Mouse (Mus musculus) stomach, embryonic 14.5 days (tissue): ENCODE measurements around the gene Gp1ba. TPM values are rescaled to one million over a fixed set of nuclear protein-coding genes. Genes with fewer than 3 reads are reported as not detected.

Source experiments
- ATAC-seq: fragments of 200-750 bp; cut with Nextera tagmentation; 2 replicates; pipeline ENCODE4 v1.8.0; 2017; ENCODE audit warnings: low read depth, moderate TSS enrichment; ENCODE audit not compliant: insufficient number of reproducible peaks, insufficient read depth, low FRiP score
- H3K27ac ChIP-seq: fragments of 300-500 bp; sonication (generic); 2 replicates; pipeline ENCODE4 v1.5.1; 2014; ENCODE audit warnings: mild to moderate bottlenecking, low read length, moderate library complexity, mixed read lengths
- H3K27me3 ChIP-seq: fragments of 300-500 bp; sonication (generic); 2 replicates; pipeline ENCODE4 v1.6.1; 2014; ENCODE audit warnings: low read length, control low read depth, mixed read lengths; ENCODE audit not compliant: control insufficient read depth, insufficient read depth
- H3K36me3 ChIP-seq: fragments of 300-500 bp; sonication (generic); 2 replicates; pipeline ENCODE4 v1.6.1; 2014; ENCODE audit warnings: mild to moderate bottlenecking, control low read depth, low read length, moderate library complexity, mixed read lengths; ENCODE audit not compliant: control insufficient read depth, insufficient read depth
- H3K4me1 ChIP-seq: fragments of 300-500 bp; sonication (generic); 2 replicates; pipeline ENCODE4 v1.6.1; 2014; ENCODE audit warnings: low read length, control low read depth, mixed read lengths; ENCODE audit not compliant: control insufficient read depth, insufficient read depth
- H3K4me2 ChIP-seq: fragments of 300-500 bp; sonication (generic); replicated peaks from 2 replicates; pipeline ENCODE4 v1.6.1; 2014; ENCODE audit warnings: low read depth, low read length, control low read depth
- H3K4me3 ChIP-seq: fragments of 300-500 bp; sonication (generic); 2 replicates; pipeline ENCODE4 v1.5.1; 2014; ENCODE audit warnings: low read depth, low read length, control low read depth
- H3K9ac ChIP-seq: fragments of 300-500 bp; sonication (generic); replicated peaks from 2 replicates; pipeline ENCODE4 v1.6.1; 2014; ENCODE audit warnings: low read depth, mild to moderate bottlenecking, control low read depth, low read length, moderate library complexity, mixed read lengths
- H3K9me3 ChIP-seq: fragments of 300-500 bp; sonication (generic); 2 replicates; pipeline ENCODE4 v1.6.1; 2016; ENCODE audit warnings: low read depth, low read length, control low read depth; ENCODE audit not compliant: control insufficient read depth
- WGBS: fragments of 180-500 bp; shearing (Covaris S2); extraction: QIAGEN DNeasy Blood & Tissue Kit; methylation state at CpG from one replicate; pipeline ENCODE4 v1.1.7; 2014; 5-methylcytosine and 5-hydroxymethylcytosine counted together
- polyA plus RNA-seq: library from polyadenylated mRNA; unstranded; fragments of >200 nt; fragmentation: Nextera tagmentation; extraction: Ambion mirVana; gene quantifications from 2 replicates; pipeline ENCODE4 v1.2.1, GENCODE M21; 2014

Gp1ba gene
- polyA plus RNA-seq, 1 experiment from 2014 or later = 0.22 TPM

GRCm38 (mm10) chr11:70646691-70647650 lies 8.0 kb downstream of the Gp1ba start, which contains the start of the genes Rnf167 and Slc25a11:
TSS of gene Rnf167 (plus strand) at chr11:70647235.
TSS of gene Slc25a11 (minus strand) at chr11:70647479.
- peaks cover 27% of the 10 kb centered on the region for H3K4me1 ChIP-seq
- no peaks in the 10 kb centered on the region for H3K9me3 ChIP-seq
- peak within 1 kb of the TSS; percentile 72 for H3K4me3 ChIP-seq
- under 1% methylated on average over 63 of the region's 63 CpGs for WGBS
- H3K27ac ChIP-seq = peak within 1 kb of the TSS; percentile 92
- H3K27me3 ChIP-seq = no peaks in the 10 kb centered on the region
- peak within 1 kb of the TSS; percentile 90 for H3K4me2 ChIP-seq
- ATAC-seq = peak; percentile 89
- peaks cover 51% of the 10 kb centered on the region for H3K36me3 ChIP-seq
- H3K9ac ChIP-seq = peak within 1 kb of the TSS; percentile 66

- Histone ChIP-seq H3K27ac (peak overlapping the region; percentile 92), H3K4me1 (peaks cover 36% of the 10 kb centered on the region)
- no peak for ATAC-seq
Measured at GRCm38 (mm10) chr11:70647716-70648420, 8.9 kb downstream of the Gp1ba start.

DNA sequence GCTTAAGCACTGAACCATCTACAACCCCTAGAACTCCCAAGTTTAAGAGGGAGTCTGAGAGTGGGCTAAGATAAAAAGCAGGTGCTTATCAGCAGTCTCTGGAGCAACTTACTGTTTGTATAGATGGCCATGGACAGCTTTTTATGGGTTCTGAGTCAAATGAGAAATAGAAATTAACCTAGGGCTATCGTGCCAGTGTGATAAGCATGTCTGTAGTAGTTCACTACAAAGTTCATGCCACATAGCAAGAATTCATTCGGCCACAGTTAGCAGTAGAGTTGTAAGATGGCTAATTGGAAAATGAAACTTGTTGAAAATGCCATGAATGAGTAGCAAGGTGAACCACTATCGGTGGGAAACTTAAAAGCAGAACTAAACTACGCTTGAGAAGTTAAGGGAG lies 9.6 kb downstream of the Gp1ba start:
- ATAC-seq = no peak
- peaks cover 38% of the 10 kb centered on the region for H3K4me1 ChIP-seq
- H3K36me3 ChIP-seq = peaks cover 53% of the 10 kb centered on the region
- peak overlapping the region; percentile 72 for H3K4me3 ChIP-seq
- H3K27ac ChIP-seq = no peak overlapping the region
- 81% methylated on average over 4 of the region's 4 CpGs for WGBS
- no peaks in the 10 kb centered on the region for H3K27me3 ChIP-seq
- no peaks in the 10 kb centered on the region for H3K9me3 ChIP-seq
- H3K9ac ChIP-seq = peak overlapping the region; percentile 59; the same call in 1 of the 2 replicates
- peak overlapping the region; percentile 90 for H3K4me2 ChIP-seq

More at GRCm38 (mm10) chr11:70647716-70648420, 8.9 kb downstream of the Gp1ba start:
- H3K4me2 ChIP-seq = peak overlapping the region; percentile 90
- WGBS = 2% methylated on average over 28 of the region's 28 CpGs
- H3K9ac ChIP-seq = peak overlapping the region; percentile 59
- peak overlapping the region; percentile 72 for H3K4me3 ChIP-seq
- no peaks in the 10 kb centered on the region for H3K9me3 ChIP-seq
- H3K27me3 ChIP-seq = no peaks in the 10 kb centered on the region
- H3K36me3 ChIP-seq = peaks cover 56% of the 10 kb centered on the region

GRCm38 (mm10) chr11:70649185-70649734 lies 10.3 kb downstream of the Gp1ba start:
- Histone ChIP-seq H3K4me3 (no peak overlapping the region; the same call in 1 of the 2 replicates), H3K4me2 (no peak overlapping the region), H3K27ac (peak overlapping the region; percentile 45; the same call in 1 of the 2 replicates), H3K9me3 (no peaks in the 10 kb centered on the region), H3K9ac (no peak overlapping the region), H3K4me1 (peaks cover 38% of the 10 kb centered on the region), H3K36me3 (peaks cover 51% of the 10 kb centered on the region), H3K27me3 (no peaks in the 10 kb centered on the region)
- WGBS = 83% methylated on average over 8 of the region's 8 CpGs
- ATAC-seq = no peak

DNA sequence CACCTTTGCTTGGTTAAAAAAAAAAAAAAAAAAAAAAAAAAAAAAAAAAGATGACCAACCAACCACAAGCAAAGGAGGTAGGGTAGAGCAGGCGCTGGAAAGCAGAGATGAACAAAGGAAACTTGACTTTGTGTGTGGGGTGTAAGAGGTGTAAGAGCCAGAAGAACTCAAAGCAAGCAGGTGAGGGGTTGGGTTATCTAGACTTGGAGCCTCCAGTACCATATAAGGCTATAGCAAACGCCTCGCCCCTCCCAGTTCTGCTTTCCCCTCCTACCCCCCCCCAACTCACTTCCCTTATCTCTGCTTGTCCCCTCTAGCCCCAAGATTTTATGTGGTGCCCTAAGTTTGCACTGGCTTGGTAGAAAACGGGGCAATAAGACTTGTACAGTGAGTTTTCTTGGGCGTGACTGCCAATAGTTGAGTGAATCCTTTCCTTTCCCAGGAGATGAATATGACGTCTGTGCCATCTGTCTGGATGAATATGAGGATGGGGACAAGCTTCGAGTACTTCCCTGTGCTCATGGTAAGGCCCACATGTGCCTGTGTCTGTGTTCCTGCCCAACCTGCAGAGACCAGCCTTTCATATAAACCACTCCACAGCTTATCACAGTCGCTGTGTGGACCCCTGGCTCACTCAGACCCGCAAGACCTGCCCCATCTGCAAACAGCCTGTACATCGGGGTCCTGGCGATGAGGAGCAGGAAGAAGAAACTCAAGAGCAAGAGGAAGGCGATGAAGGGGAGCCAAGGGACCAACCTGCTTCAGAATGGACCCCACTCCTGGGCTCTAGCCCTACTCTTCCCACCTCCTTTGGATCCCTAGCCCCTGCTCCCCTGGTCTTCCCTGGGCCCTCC lies 11.6 kb downstream of the Gp1ba start:
- H3K27ac ChIP-seq = peak overlapping the region; percentile 63
- no peaks in the 10 kb centered on the region for H3K9me3 ChIP-seq
- peaks cover 41% of the 10 kb centered on the region for H3K36me3 ChIP-seq
- H3K4me2 ChIP-seq = peak overlapping the region; percentile 85; the same call in 1 of the 2 replicates
- 70% methylated on average over 12 of the region's 12 CpGs for WGBS
- no peak overlapping the region for H3K9ac ChIP-seq
- peaks cover 35% of the 10 kb centered on the region for H3K4me1 ChIP-seq
- H3K27me3 ChIP-seq = no peaks in the 10 kb centered on the region
- H3K4me3 ChIP-seq = peak overlapping the region; percentile 100; the same call in 1 of the 2 replicates
- ATAC-seq = no peak

DNA sequence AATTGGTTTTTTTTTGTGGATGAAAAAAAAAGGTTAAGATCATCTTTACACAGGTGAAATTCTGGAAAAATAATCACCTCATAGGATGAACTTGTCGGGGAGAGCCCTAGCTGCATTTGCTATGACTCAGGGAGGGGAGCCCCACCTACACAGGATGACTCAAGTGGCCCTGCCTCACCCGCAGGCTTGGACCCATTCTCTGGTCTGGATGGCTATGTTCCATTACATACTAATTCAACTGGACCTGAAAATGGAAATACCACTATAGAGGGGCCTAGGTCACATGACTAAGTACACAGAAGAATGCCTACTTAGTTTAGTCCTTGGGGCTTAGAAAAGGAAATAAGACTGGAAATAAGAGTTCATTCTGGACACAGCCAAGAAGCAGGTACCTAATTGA lies 12.5 kb downstream of the Gp1ba start:
- H3K4me3 ChIP-seq = peak overlapping the region; percentile 100; the same call in 1 of the 2 replicates
- no peak overlapping the region for H3K27ac ChIP-seq
- no peaks in the 10 kb centered on the region for H3K27me3 ChIP-seq
- ATAC-seq = no peak
- H3K4me2 ChIP-seq = peak overlapping the region; percentile 85; the same call in 1 of the 2 replicates
- 60% methylated on average over 2 of the region's 2 CpGs for WGBS
- peaks cover 32% of the 10 kb centered on the region for H3K4me1 ChIP-seq
- H3K9ac ChIP-seq = no peak overlapping the region
- H3K36me3 ChIP-seq = peaks cover 40% of the 10 kb centered on the region
- no peaks in the 10 kb centered on the region for H3K9me3 ChIP-seq

DNA sequence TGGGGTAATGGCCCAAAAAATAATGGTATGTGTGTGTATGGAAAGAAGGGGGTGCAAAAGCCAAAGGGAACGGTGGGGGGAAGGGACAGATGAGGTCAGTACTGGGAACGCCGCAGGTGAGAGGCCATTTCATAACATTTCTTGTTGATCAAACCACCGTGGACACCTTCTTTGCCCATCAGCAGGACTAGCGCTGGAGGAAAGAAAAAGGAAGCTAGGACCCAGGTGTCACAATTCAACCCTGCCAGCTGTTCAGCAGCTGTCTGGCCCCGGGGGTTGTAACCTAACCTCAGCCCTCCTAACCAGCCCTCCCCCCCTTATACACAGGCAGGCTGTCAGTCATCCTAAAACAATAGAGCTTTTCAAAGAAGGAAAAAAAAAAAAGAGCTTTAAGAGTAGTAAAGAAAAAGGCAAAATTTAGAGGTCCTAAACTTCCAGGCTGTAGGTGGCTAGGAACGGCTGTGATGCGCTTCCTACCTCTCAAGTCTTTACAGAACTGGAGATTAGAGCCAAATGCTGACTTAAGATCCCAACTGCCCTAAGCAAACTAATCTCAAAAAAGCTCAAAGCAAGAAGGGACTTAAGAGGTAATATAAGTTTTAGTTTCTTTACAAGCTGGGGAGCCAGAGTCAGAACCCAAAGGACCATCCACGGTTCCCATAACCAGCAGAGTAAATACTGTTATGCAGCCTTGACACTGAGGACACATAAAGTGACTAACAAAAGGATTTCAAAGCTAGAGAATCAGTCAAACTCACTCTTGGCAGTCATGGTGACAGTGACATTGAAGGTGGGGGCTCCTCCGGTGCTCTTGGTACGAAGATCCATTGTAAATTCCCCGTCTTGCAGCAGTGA lies 13.3 kb downstream of the Gp1ba start:
- H3K4me2 ChIP-seq = peak overlapping the region; percentile 85
- no peak for ATAC-seq
- WGBS = 59% methylated on average over 12 of the region's 12 CpGs
- no peaks in the 10 kb centered on the region for H3K9me3 ChIP-seq
- no peaks in the 10 kb centered on the region for H3K27me3 ChIP-seq
- peaks cover 41% of the 10 kb centered on the region for H3K4me1 ChIP-seq
- H3K27ac ChIP-seq = peak overlapping the region; percentile 99; the same call in 1 of the 2 replicates
- peak overlapping the region; percentile 98; the same call in 1 of the 2 replicates for H3K9ac ChIP-seq
- H3K36me3 ChIP-seq = peaks cover 40% of the 10 kb centered on the region
- peak overlapping the region; percentile 100 for H3K4me3 ChIP-seq
